Mouse (Mus musculus): ENCODE data around the gene Sim2. TPM values are rescaled to one million over a fixed set of nuclear protein-coding genes. Genes with fewer than 3 reads are reported as not detected.

Gene Sim2
- total RNA-seq, 2 experiments from 2014 or later = 0.12 TPM; not detected in 1

DNA sequence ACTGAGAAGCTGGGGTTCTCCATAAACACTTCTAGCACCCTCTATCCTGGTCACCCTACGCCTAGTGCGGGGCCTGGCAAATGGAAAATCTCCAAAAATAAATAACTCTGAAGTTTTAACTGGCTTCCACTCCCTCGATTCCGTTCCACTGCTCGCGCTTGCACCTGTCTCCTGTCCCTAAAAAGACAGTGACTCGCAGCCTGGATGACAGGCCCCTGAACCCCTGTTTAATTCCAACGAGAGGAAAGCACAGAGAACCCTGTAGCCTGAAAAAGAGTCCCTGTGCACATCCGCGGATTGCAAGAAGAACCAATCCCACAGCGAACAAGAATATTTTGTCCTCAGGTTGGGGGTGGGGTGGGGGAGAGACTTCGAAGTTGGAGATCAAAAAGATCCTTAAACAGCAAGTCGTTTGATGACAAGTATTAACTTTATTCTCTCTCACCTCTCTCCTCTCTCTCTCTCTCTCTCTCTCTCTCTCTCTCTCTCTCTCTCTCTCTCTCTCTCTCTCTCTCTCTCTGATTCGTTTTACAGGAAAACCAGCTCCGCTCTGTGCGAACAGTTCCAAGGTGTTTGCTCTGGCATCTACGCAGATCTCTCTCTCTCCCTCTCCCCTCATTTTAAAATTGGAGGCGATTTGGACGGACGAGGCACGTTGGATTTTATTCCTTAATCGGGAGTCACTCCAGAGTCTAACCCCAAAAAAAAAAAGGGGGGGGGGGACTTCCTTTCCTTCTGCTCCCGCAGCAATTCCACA lies 6.2 kb upstream of the Sim2 start:
- DNase-seq = no peak
- intact Hi-C loops (cut with DNase I) = no loop called here

DNA sequence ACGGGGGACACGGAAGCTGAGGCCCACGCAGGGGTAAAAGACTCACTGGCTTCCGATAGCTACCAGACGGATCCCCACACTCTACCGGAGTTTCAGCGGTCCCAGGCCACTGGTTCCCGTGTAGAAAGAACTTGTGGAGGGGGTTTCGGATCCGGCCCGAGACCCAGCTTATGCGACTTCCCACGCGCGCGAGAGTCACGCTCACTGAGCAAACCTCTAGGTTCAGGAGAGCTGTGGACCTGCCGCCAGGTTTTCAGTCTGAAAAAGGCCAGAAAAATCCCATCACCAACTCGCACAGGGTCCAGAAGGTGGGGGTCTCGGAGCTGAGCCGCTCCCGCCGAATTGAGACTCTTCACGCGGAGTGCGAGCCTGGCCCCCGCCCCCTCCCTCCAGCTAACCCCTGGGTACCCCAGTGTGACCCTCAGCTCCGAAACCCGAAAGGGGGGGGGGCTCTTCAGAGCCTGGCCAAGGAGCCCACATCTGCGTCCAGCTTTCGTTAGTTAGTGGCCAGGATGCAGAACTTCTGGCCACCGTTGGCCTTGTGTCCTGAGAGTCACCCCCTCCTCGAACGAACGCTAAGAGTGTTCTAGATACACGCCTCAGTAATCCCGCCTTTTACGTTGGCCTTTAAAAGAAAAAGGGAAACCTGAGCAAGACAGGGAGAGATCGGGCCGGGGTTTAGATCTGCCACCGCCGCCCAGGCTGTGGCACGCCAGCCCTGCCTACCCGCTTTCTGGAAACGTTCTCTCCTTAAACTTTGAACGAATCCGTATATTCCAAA lies 5.5 kb upstream of the Sim2 start:
- no peak for DNase-seq
- intact Hi-C loops (cut with DNase I) = no loop called here

GRCm38 (mm10) chr16:94079856-94080555 lies 4.7 kb upstream of the Sim2 start:
- no peak for DNase-seq
- intact Hi-C loops (cut with DNase I) = loop anchor here (10.0 kb wide), 1 partner anchor 175 kb away; no protein-coding TSS in a partner anchor

DNA sequence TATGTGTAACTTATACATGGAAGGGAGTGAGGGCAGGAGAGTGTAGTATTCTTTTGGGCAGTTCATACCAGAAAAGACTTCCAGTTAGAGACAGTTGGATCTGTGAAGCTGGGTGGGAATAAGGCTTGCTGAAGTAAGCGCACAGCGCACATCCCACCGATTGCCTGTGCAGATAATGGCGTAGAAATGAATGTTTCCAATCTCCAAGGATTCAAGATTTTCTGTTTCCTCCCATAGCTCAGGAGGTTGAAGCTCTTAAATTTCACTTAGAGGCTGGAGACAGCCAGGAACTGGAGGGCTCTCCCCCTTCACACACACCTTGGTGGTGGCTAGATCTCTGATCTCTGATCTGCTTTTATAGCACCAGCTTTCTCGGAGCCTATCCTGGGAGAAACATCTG lies 3.1 kb upstream of the Sim2 start:
- intact Hi-C loops (cut with DNase I) = loop anchor here (10.0 kb wide), 1 partner anchor 173 kb away; no protein-coding TSS in a partner anchor
- DNase-seq = no peak

DNA sequence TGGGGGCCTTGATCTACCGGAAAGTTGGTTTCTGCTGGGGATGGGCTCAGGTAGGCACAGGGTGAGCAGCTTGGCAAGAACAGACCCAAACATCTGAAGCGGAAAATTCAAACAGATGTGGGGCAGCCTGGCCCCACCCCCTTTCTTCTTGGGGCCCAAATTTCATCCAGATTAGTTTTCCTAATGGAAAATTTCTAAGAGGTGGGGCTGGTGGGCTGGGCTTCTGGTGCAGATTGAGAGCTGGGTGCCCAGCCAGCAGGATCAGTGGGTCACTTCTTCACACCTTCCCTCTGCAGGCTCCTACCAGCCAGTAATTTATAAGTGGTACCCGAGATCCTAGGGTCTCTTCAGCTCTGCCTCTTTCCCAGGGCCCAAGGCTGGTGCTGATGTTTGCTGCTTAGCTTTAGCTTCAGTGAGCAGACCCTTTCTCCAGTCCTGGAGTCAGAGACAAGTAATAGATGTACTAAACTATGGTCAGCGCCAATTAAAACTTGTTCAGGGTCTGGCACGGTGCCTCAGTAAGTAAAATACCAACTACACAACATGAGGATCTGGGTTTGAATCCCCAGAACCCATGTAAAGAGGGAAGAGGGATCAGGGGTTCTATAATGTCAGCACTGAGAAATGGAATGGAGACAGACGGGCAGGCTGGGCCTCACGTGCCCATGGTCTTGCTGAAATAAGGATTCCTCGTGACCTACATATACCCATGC lies 2.6 kb upstream of the Sim2 start:
- no peak for DNase-seq
- intact Hi-C loops (cut with DNase I) = loop anchor here (10.0 kb wide), 1 partner anchor 173 kb away; no protein-coding TSS in a partner anchor

DNA sequence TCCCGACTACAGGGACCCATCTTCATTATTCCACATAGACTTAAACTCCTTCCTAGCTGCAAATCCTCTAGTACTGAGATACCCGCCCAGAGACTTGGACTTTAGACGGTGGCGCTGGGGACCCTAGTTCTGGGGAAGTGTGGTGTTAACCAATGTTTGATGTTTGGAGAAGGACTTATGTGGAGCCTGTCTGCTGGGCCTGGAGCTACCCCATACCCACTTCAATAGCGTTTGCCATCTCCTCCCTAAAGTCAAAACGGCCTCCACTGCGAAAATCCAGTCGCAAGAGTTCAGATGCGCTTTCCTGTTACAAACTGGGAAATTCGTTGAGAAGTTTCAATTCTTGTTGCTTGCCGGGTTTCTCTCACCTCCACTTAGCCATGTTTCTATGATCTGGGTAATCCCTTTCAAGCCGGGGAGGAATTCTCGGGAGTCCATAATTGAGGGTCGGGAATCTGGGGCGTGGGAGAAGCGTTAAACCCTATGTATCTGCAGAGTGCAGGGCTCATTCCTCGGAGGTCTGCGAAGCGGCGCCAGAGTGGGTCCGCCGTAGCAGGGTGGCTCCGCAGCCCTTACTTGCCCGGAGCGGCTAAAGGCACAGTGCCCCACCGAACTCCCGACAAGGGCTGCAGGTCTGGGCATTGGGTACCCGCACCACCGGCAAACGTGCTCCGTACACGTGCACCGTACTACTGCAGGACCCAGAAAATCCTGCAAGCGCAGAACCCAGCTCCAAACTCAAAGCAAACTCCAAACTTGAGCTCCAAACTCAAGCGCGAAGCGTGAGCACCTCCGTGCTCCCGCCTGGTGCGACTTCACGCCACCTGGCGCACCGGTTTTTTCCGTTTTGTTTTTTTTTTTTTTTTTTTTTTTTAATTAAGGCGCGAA lies 1.5 kb upstream of the Sim2 start:
- no peak for DNase-seq
- intact Hi-C loops (cut with DNase I) = loop anchor here (10.0 kb wide), 1 partner anchor 172 kb away; no protein-coding TSS in a partner anchor

DNA sequence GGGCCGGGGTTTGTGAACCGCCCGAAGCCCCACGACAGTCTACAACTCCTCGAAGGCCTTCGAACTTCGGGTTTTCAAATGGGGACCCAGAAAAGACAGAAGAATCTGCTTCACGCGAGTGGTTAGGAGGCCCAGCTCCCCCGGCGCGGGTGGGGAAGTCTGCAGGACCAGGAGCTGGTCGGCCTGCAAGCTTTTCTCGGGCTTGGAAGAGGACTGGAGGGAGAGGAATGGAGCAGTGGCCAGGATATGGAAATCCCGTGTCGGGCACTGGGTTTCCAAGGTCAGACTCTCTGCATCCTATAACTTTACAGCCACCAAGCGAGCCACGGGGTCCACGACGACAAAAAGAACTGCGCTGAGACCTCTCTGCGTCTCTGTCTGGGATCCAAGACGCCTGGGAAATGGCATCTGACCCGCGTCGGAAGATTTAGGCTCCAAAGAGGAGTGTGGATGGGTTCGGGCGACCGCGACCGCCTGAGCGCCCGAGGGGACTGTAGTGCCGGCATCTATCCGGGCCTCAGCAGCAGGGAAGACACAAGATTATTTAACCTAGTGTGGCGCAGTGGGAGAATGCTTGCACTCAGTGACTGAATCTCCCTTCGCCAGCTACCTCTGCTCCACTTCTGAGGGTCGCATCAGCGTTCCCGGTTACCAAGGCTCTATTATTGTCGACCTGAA lies 744 bp upstream of the Sim2 start:
- intact Hi-C loops (cut with DNase I) = loop anchor here (10.0 kb wide), 1 partner anchor 171 kb away; no protein-coding TSS in a partner anchor
- no peak for DNase-seq

- intact Hi-C loops (cut with DNase I) = loop anchor here (5.0 to 10.0 kb wide), 2 partner anchors 148 to 169 kb away; no protein-coding TSS in a partner anchor
- DNase-seq = no peak
Measured at GRCm38 (mm10) chr16:94085603-94086285, 1.0 kb downstream of the Sim2 start.

- intact Hi-C loops (cut with DNase I) = loop anchor here (5.0 to 10.0 kb wide), 2 partner anchors 150 to 168 kb away; no protein-coding TSS in a partner anchor
- DNase-seq = no peak
Measured at GRCm38 (mm10) chr16:94086701-94087569, 2.2 kb downstream of the Sim2 start.

GRCm38 (mm10) chr16:94087570-94088225 lies 3.0 kb downstream of the Sim2 start:
- DNase-seq = no peak
- intact Hi-C loops (cut with DNase I) = loop anchor here (5.0 to 10.0 kb wide), 2 partner anchors 150 to 167 kb away; no protein-coding TSS in a partner anchor

- intact Hi-C loops (cut with DNase I) = loop anchor here (5.0 to 10.0 kb wide), 2 partner anchors 151 to 167 kb away; no protein-coding TSS in a partner anchor
- DNase-seq = no peak
Measured at GRCm38 (mm10) chr16:94088226-94088748, 3.6 kb downstream of the Sim2 start.

DNA sequence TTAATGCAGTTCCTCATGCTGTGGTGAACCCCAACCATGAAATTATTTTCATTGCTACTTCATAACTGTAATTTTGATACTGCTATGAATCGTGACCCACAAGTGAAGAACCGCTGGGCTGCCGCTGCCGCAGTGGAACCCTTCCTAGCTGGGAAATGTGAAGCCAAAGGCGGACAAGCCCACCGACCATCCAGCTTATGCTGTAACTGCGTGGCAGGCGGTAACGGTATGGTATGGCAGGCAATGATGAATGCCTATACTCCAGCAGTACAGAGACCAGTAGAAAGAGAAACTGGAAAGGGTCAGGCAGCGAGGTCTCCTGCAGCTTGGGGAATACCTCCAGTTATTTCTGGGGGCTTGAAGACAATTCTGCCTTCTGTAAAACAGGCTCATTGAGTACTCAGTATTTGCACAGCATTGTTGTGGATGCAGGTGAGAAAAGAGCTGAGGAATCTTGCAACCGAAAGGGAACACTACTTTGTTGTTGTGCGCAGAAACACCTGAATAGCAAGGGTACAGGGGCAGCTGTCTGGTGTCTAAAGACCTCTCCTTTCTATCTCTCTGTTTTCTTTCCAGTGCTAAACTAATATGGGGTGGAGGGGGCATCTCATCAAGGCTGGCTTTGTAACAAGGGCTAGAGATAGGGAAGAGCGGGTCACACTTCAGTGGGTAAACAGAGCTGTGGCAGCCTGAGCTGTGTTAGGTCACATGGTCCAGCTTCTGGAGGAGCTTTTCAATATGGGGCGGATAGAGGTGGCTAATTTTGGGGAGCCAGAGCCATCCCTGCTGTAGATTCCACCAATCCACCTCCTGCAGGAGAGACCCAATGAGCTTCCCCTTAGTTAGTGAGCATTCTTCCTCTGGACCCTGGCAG lies 4.3 kb downstream of the Sim2 start:
- intact Hi-C loops (cut with DNase I) = loop anchor here (5.0 to 10.0 kb wide), 2 partner anchors 152 to 166 kb away; no protein-coding TSS in a partner anchor

GRCm38 (mm10) chr16:94092511-94093150 lies 7.9 kb downstream of the Sim2 start:
- intact Hi-C loops (cut with DNase I) = no loop called here
- no peak for DNase-seq

More for the DNA sequence above, 4.3 kb downstream of the Sim2 start:
- no peak for DNase-seq

GRCm38 (mm10) chr16:94093151-94093863 lies 8.6 kb downstream of the Sim2 start:
- no peak for DNase-seq
- intact Hi-C loops (cut with DNase I) = no loop called here
